ENCODE assay signal across 9 mouse cellular contexts in genomic region chr4:153175660-153176059, GRCm38 (mm10).
DNase-seq lines count a peak whose midpoint lies in the region; ATAC-seq and TF ChIP-seq lines count a peak whose summit lies in the region.
"Had no signal": no experiment of that assay in that cellular context is flagged by ENCODE, and none has a peak within 500 bp of the region (broad histone marks: within the 10 kb centered on the region; RNA-seq: fewer than 3 reads in every experiment).

No protein-coding gene starts in this region.

- WGBS in liver, embryonic 12.5 days (ENCODE audit: insufficient replicate concordance) = 11% methylated on average over 12 of the region's 12 CpGs
- 8% methylated on average over 12 of the region's 12 CpGs for WGBS in heart, adult 2 months
- WGBS in kidney, embryonic 14.5 days = 2% methylated on average over 12 of the region's 12 CpGs
- 12% methylated on average over 12 of the region's 12 CpGs for WGBS in lung, postnatal 0 days
- 10% methylated on average over 12 of the region's 12 CpGs for WGBS in stomach, postnatal 0 days

- ATAC-seq in liver, embryonic 12.5 days = no peak
- peak; percentile 97 for ATAC-seq in kidney, embryonic 14.5 days (ENCODE audit: low FRiP score, low TSS enrichment)
- no peak for ATAC-seq in lung, postnatal 0 days
- no peak for ATAC-seq in stomach, postnatal 0 days (ENCODE audit: low FRiP score, low TSS enrichment)

- TF ChIP-seq EP300 in heart, adult 2 months (IDR thresholded peaks at IDR 0.05; ENCODE audit: insufficient read depth, low read depth, low read length) = no peak
- no peak for TF ChIP-seq EP300 in lung, postnatal 0 days (IDR thresholded peaks at IDR 0.05)
- no peak for TF ChIP-seq EP300 in stomach, postnatal 0 days (optimal IDR thresholded peaks at IDR 0.05)

- DNase-seq in liver = peak; percentile 56
- DNase-seq in adrenal gland, postnatal 36 days = peak; percentile 56 to 59
- peak; percentile 8 to 37 for DNase-seq in heart, adult 2 months
- peak; percentile 6 for DNase-seq in lung, postnatal 0 days (ENCODE audit: low spot score)
- peak; percentile 39 for DNase-seq in stomach, postnatal 0 days (ENCODE audit: low spot score)
- DNase-seq in spleen, adult 12 weeks (ENCODE audit: low spot score) = no peak

- no peak overlapping the region for H3K9ac ChIP-seq in liver, embryonic 12.5 days
- H3K9ac ChIP-seq in heart, adult 2 months (ENCODE audit: low read depth, low read length) = no peak overlapping the region
- H3K9ac ChIP-seq in kidney, embryonic 14.5 days (ENCODE audit: low read depth, low read length) = no peak overlapping the region
- no peak overlapping the region for H3K9ac ChIP-seq in lung, postnatal 0 days (replicated peaks; ENCODE audit: low read depth)
- H3K9ac ChIP-seq in stomach, postnatal 0 days (ENCODE audit: low read length) = no peak overlapping the region
- H3K9ac ChIP-seq: heart, embryonic 15.5 days had no signal

- intact Hi-C loops in heart, adult 2 months (cut with DNase I) = loop anchor here (5.0 kb wide), 3 partner anchors 57 to 767 kb away; partner anchors contain the start of gene Ajap1

- no peak for TF ChIP-seq POLR2A in heart, adult 2 months (IDR thresholded peaks at IDR 0.05; ENCODE audit: insufficient read depth, low read depth, low read length)

- H3K4me1 ChIP-seq in liver, embryonic 12.5 days = no peaks in the 10 kb centered on the region
- H3K4me1 ChIP-seq in heart, adult 2 months (ENCODE audit: control insufficient read depth, insufficient read depth, low read length) = no peaks in the 10 kb centered on the region
- H3K4me1 ChIP-seq in kidney, embryonic 14.5 days (ENCODE audit: control insufficient read depth, insufficient read depth, low read length) = 0 out of 2 replicates have a peak, but pooled peaks cover 3% of the 10 kb centered on the region
- H3K4me1 ChIP-seq in lung, postnatal 0 days (ENCODE audit: insufficient read depth, low read depth, low read length) = no peaks in the 10 kb centered on the region
- H3K4me1 ChIP-seq in stomach, postnatal 0 days (replicated peaks; ENCODE audit: control insufficient read depth, insufficient read depth) = no peaks in the 10 kb centered on the region
- H3K4me1 ChIP-seq: heart, embryonic 15.5 days had no signal

- TF ChIP-seq CTCF in heart, adult 2 months (IDR thresholded peaks at IDR 0.05) = peak; percentile 73
- TF ChIP-seq CTCF in lung, postnatal 0 days (IDR thresholded peaks at IDR 0.05) = peak; percentile 54
- peak; percentile 65 for TF ChIP-seq CTCF in stomach, postnatal 0 days (IDR thresholded peaks at IDR 0.05; ENCODE audit: low read depth)

- no peak overlapping the region for H3K4me3 ChIP-seq in liver, embryonic 12.5 days
- no peak overlapping the region for H3K4me3 ChIP-seq in heart, adult 2 months
- no peak overlapping the region for H3K4me3 ChIP-seq in kidney, embryonic 14.5 days (ENCODE audit: low read length)
- H3K4me3 ChIP-seq in lung, postnatal 0 days (ENCODE audit: low read depth, low read length) = no peak overlapping the region
- H3K4me3 ChIP-seq in stomach, postnatal 0 days (ENCODE audit: low read depth, low read length) = no peak overlapping the region
- H3K4me3 ChIP-seq: heart, embryonic 15.5 days had no signal

- no peaks in the 10 kb centered on the region for H3K27me3 ChIP-seq in liver, embryonic 12.5 days (replicated peaks)
- H3K27me3 ChIP-seq in heart, adult 2 months (ENCODE audit: control insufficient read depth, insufficient read depth, low read length) = no peaks in the 10 kb centered on the region
- H3K27me3 ChIP-seq in kidney, embryonic 14.5 days (ENCODE audit: control insufficient read depth, insufficient read depth, low read length) = no peaks in the 10 kb centered on the region
- H3K27me3 ChIP-seq in lung, postnatal 0 days (replicated peaks; ENCODE audit: insufficient read depth, low read length) = no peaks in the 10 kb centered on the region
- no peaks in the 10 kb centered on the region for H3K27me3 ChIP-seq in stomach, postnatal 0 days (ENCODE audit: control insufficient read depth, insufficient read depth, low read length)
- H3K27me3 ChIP-seq: heart, embryonic 15.5 days had no signal

- H3K27ac ChIP-seq in liver, embryonic 12.5 days = no peak overlapping the region
- no peak overlapping the region for H3K27ac ChIP-seq in heart, adult 2 months
- no peak overlapping the region; the same call in 1 of the 2 replicates for H3K27ac ChIP-seq in kidney, embryonic 14.5 days (ENCODE audit: low read depth, low read length)
- H3K27ac ChIP-seq in lung, postnatal 0 days (ENCODE audit: low read length) = no peak overlapping the region
- no peak overlapping the region for H3K27ac ChIP-seq in stomach, postnatal 0 days (replicated peaks)
- H3K27ac ChIP-seq: heart, embryonic 15.5 days had no signal

- H3K9me3 ChIP-seq in liver, embryonic 12.5 days (replicated peaks) = peaks cover 26% of the 10 kb centered on the region
- no peaks in the 10 kb centered on the region; the same call in 1 of the 2 replicates for H3K9me3 ChIP-seq in kidney, embryonic 14.5 days (ENCODE audit: control insufficient read depth, low read length)
- 0 out of 2 replicates have a peak, but pooled peaks cover 2% of the 10 kb centered on the region for H3K9me3 ChIP-seq in lung, postnatal 0 days (ENCODE audit: low read length)
- no peaks in the 10 kb centered on the region for H3K9me3 ChIP-seq in stomach, postnatal 0 days (ENCODE audit: control insufficient read depth, low read length)
- H3K9me3 ChIP-seq: heart, embryonic 15.5 days had no signal

- no peaks in the 10 kb centered on the region for H3K36me3 ChIP-seq in liver, embryonic 12.5 days
- no peaks in the 10 kb centered on the region for H3K36me3 ChIP-seq in heart, adult 2 months (ENCODE audit: control insufficient read depth, insufficient read depth, low read length)
- H3K36me3 ChIP-seq in kidney, embryonic 14.5 days (ENCODE audit: control insufficient read depth, insufficient read depth, low read length) = no peaks in the 10 kb centered on the region
- H3K36me3 ChIP-seq in lung, postnatal 0 days (ENCODE audit: insufficient read depth, low read length) = no peaks in the 10 kb centered on the region
- no peaks in the 10 kb centered on the region for H3K36me3 ChIP-seq in stomach, postnatal 0 days (ENCODE audit: control insufficient read depth, insufficient read depth, low read length)
- H3K36me3 ChIP-seq: heart, embryonic 15.5 days had no signal

- H3K4me2 ChIP-seq in liver, embryonic 12.5 days = no peak overlapping the region
- no peak overlapping the region for H3K4me2 ChIP-seq in kidney, embryonic 14.5 days (replicated peaks; ENCODE audit: low read depth, low read length)
- no peak overlapping the region for H3K4me2 ChIP-seq in lung, postnatal 0 days (replicated peaks; ENCODE audit: low read depth, low read length)
- H3K4me2 ChIP-seq in stomach, postnatal 0 days (replicated peaks; ENCODE audit: low read depth) = no peak overlapping the region
- H3K4me2 ChIP-seq: heart, embryonic 15.5 days had no signal

- no peaks in the 10 kb centered on the region for H3K79me2 ChIP-seq in heart, adult 2 months (replicated peaks; ENCODE audit: control insufficient read depth, insufficient read depth, low read length)
